Mouse (Mus musculus): Measurements from ENCODE around the gene Zc3h7a.
"Not testable (repeated sequence)": the region's sequence is repeated elsewhere in the genome, so short reads cannot be mapped to it uniquely, and the experiment has no call there.

The Zc3h7a gene

DNA sequence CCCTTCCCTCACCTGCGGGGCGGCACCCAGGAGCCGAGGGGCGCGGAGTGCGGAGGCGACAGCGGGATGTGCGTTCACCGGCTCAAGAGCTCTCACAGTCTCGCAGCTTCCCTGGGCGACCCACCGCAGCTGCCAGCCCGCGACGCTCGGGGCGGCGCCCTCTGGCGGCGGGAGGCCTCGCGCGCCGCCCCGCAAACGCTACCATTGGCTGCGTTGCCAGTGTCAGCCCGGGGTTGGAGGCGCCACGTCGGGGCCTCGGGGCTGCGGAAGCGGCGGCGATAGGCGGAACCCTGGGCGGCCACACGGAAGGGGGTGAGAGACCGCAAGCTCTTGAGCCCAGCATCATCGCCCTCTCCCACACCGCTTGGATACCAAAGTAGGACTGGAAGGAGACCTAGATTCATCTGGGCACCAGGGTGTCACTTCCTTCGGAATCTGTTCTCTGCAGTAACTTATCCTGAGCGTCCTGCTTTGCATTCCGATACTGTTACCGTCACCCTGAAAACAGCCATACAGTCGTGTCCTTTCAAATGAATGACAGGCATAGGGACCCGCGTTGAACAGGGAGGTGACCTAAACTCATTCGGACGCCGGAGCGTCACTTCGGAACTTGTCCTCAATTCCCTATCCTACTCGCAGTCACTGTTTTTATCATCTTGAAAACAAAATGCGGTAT, at the start of gene Zc3h7a:
TSS of gene Zc3h7a (minus strand) at position 186 of the 676 bp plus-strand sequence.
- DNase-seq: peak; percentile 89

DNA sequence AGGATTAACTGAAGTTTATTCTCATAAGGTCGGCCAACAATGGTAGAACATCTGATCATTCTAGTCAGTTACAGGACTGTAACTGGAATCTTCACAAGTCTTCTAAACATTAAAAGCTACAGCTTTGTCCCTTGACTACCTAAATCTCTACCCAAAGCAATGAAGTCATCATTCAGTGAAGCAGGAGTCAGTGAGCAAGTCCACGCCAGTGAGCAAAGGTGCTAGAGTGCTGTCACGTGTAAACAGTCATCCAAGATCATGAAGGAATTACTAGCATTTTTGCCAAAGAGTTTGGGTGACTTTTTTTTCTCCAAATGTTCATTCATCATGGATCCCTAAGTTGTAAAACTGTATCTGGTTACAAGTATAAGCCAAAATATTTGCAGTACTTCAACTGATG, 41.6 kb upstream of the Zc3h7a start:
- DNase-seq: no peak

DNA sequence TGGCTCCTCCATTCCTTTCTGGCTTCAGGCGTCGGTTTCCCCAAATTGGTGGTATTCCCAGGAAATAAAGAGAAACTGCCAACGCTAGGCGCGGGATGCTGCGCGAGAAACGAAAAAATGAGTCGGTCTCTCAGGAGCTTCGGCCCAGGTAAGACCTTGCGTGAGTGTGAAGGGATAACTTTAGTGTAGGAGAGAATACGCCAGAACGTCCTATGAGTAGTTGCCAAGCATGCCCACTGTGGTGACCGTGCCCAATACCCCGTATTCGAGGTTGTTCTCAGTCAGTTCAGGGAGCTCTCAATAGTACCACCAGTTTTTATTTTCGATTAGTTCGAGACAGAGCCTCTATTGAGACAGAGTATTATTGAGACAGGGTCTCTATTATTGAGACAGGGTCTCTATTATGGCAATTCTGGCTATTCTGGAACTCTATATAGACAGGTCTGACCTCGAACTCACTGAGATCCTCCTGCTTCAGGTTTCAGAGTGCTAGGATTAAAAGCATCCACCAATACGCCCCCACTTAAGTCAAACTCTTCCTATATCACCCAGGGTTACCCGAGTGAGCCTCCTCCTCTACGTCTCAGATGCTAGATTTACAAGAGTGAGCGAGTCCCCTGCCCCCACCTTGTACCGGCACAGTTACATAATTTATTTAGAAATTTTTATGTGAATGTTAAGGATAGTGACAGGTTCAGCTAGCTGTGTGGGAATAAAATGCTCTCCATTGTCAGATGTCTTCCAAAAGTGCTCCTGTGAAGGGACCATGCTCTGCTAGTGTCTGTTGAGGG, 27.6 kb upstream of the Zc3h7a start:
- no peak for DNase-seq

DNA sequence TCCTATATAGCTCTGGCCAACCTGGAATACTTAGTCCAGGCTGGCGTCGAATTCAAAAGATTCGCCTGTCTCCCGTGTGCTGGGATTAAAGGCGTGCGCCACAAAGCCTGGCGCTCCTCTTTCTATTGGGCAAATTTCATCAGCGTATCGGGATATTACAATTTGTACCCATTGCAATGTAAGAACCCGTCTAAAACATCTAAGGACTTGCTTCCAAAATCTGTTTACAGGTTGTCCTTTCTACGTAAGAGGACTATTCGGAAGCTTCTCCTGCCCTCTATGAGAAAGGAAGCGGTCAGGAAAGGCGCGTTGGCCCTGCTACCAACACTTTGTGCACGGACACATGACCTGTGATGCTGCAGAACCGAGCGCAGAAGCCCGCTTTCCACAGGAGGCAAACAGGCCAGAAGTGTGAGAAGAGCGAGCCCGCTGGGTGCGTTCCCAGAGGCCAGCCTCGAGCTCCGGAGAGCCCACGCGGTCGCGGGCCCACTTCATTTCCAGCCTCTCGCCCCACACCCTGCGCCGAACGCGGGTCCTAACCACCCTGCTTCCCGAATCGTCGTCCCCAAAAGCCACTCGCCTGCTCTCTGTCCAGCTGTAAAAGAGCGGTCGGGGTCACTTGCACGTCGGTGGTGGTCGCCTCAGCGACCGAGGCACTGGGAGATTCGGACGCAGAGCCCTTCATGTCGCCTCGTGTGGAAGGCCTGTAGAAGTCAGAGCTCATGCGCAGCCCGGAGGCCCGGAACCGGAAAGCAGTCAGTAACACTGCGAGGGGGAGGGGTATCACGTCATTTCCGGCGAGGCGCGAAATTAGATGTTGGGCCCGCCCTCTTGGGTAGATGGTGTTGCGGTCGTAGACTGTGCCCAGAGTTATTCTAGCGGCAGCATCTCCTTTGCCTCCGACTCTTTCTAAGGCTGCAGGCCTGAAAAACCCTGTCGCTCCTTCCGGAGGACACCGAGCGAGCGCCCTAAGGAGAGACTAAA, 26.7 kb upstream of the Zc3h7a start, which contains the start of gene Rsl1d1:
TSS of gene Rsl1d1 (minus strand) at position 761 of the 984 bp plus-strand sequence.
- DNase-seq: peak; percentile 93

DNA sequence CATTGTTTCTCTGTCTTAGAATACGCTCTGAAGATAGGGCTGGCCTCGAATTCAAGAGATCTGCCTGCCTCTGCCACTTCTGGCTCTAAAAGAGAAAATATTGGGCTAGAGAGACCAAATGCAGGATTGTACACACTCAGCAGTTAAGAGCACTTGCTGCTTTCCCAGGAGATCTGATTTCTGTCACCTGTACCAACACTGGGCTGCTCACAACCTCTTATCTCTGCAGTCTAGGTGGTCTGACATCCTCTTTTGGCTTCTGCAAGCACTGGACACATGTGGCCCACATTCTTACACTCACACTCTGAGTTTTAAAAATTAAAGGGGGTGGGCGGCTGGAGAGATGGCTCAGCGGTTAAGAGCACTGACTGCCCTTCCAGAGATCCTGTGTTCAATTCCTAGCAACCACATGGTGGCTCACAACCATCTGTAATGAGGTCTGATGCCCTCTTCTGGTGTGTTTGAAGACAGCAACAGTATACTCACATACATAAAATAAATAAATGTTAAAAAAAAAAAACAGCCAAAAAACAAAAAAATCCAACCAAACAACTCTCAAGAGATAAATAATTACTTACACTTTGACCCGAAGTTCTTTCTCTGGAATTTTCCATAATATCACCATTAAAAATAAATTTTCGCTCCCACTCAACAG, 25.7 kb upstream of the Zc3h7a start:
- DNase-seq: no peak

- no peak for DNase-seq
Measured at GRCm38 (mm10) chr16:11200247-11200646, 24.1 kb upstream of the Zc3h7a start.

DNA sequence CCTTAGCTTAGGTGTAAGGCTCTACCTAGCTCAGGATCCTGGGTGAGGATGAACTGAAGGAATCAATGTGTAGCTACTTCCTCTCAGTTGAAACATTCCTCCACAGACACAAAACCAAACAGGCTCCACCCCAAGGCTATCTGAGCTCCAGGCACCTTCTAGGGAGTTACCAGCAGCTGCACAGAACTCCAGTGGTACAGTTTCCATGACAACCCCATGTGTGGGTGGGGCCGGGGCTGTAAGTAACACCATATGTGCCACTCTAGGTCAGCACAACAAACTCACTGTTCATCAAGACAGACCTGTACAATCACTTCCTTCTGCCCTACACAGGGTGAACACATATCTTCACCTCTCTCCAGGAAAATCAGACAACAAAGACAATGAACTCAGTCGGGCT, 22.3 kb upstream of the Zc3h7a start:
- no peak for DNase-seq

DNA sequence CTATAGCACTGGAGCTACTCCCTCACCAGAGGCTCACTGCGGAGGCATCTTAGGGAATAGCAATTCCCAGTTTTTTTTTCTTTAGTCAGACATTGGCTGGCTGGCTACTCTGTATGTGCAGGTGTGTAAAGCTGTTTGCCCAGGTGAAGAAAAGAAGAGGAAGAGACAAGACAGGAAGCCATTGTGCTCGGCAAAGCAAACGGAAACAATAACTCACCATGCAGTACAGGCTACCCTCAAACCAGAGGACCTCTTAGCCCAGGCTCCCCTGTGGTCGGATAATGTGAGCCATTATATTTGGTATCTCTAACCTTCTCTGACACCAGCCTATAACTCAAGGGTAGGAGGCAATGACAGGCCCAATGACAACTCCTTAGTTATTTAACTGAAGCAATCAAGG, 20.9 kb upstream of the Zc3h7a start:
- no peak for DNase-seq

GRCm38 (mm10) chr16:11193231-11193630, 17.0 kb upstream of the Zc3h7a start:
- no peak for DNase-seq

GRCm38 (mm10) chr16:11190150-11190549, 14.0 kb upstream of the Zc3h7a start:
- no peak for DNase-seq

- no peak for DNase-seq
Measured at GRCm38 (mm10) chr16:11177404-11177803, 1.2 kb upstream of the Zc3h7a start.

- no peak for DNase-seq
Measured at GRCm38 (mm10) chr16:11176884-11177244, 671 bp upstream of the Zc3h7a start.

- DNase-seq: peak; percentile 72
Measured at GRCm38 (mm10) chr16:11175489-11176207, 545 bp downstream of the Zc3h7a start.

- DNase-seq: no peak
Measured at GRCm38 (mm10) chr16:11175100-11175488, 1.1 kb downstream of the Zc3h7a start.

GRCm38 (mm10) chr16:11174671-11175081, 1.5 kb downstream of the Zc3h7a start:
- DNase-seq: peak; percentile 63

DNA sequence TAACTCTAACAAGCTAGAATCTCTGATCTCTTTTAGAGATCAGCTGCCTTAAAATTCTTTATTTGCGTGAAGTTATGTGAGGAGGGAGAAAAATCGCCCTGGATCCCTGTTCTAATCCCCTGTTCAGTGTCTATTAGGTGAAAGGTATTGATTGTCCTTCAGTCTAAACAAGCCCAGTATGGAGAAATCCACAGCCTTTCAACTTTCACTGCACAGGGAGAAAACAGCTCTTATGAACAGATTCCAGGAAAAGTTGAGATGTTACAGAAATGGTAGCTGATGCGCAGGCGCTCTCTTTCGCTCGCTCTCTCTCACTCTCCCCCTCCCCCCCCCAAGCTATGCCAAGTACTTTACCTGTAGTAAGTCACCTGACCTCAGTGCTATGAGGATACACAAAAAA, 4.5 kb downstream of the Zc3h7a start:
- DNase-seq: no peak

DNA sequence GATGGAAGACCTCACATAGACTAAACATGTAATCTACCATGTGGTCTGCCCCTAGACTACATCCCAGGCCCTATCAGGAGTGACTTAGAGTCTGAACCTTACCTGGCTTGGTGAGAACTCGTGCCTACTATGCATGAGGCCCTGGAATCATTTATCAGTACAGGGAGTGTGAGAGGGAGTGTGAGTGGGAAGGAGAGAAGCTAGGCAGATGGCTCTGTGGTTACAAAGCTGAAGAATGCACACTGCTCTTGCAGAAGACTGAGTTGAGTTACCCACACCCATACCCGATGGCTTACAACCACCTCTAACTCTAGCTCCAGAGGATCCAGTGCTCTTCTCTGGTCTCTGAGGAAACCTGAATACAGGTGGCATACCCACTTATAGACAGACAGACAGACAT, 9.8 kb downstream of the Zc3h7a start:
- DNase-seq: no peak

DNA sequence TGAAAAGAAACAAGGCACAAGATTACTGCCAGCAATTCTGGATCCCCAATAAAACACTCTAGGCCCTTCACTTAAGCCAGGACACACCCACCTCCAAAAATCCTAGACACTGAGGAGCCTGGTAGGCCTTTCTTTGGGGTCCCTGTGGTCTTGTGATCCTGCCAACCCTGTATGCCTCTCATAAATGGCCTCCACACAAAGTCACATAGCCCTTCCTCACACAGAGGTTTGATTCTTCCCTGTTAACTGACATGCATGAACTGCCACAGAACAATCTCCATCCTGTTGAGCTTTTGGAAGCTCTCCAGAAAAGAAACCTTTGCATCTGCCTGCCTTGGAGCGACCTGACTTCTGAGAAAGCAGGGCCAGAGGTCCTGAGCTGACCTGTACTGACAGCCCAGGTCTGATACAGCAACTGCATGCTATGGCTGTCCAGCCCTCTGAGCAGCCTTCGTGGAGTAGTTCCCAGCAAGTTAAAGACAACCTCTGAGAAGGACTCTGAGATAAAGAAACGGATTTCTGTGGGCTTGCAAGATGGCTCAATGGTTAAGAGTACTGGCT, 11.4 kb downstream of the Zc3h7a start:
- no peak for DNase-seq

DNA sequence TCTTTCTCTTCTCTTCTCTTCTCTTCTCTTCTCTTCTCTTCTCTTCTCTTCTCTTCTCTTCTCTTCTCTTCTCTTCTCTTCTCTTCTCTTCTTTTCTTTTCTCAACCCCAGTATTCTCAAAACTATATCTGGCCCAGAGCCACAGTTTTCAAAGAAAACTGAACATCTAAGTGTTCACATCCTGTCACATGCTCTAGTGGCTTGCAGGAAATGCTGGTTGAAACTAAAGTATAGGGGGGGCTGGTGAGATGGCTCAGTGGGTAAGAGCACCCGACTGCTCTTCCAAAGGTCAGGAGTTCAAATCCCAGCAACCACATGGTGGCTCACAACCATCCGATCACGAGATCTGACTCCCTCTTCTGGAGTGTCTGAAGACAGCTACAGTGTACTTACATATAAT, 18.5 kb downstream of the Zc3h7a start:
- DNase-seq: not testable (repeated sequence)

DNA sequence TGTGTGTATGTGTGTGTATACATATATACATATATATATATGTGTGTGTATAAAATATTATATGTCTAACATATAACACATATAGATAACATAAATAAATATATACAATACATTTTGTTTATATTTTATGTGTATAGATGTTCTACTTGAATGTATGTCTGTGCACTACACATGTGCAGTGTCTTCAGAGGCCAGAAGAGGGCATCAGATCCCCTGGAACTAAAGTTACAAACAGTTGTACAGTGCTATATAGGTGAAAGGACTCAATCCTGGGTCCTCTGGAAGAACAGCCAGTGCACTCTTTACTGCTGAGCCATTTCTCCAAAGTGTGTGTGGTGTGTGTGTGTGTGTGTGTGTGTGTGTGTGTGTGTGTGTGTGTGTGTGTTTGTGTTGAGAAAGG, 21.7 kb downstream of the Zc3h7a start:
- no peak for DNase-seq

GRCm38 (mm10) chr16:11143706-11144483, 32.3 kb downstream of the Zc3h7a start:
- DNase-seq: peak; percentile 100
